Mouse (Mus musculus): ENCODE measurements around the gene Tgm2. TPM values are rescaled to one million over a fixed set of nuclear protein-coding genes. Genes with fewer than 3 reads are reported as not detected.

Tgm2 gene
- polyA plus RNA-seq (2015; fragmentation: Nextera tagmentation; extraction: Ambion mirVana): 3.9 and 4.7 TPM in 2 replicates

GRCm38 (mm10) chr2:158146223-158146622 is at the start of gene Tgm2:
Gene Tgm2, minus strand, starts transcription at chr2:158146436.
- Histone ChIP-seq H3K9ac (peak within 1 kb of the TSS; percentile 54; the same call in 1 of the 2 replicates), H3K36me3 (ENCODE audit: poor library complexity, severe bottlenecking) (no peaks in the 10 kb centered on the region), H3K27me3 (peaks cover 19% of the 10 kb centered on the region), H3K27ac (no peak within 1 kb of the TSS), H3K4me1 (peaks cover 8% of the 10 kb centered on the region), H3K9me3 (replicated peaks) (0 out of 2 replicates have a peak, but pooled peaks cover 4% of the 10 kb centered on the region), H3K4me2 (peak within 1 kb of the TSS; percentile 64), H3K4me3 (peak within 1 kb of the TSS; percentile 32)
- ATAC-seq: peak; percentile 67
- under 1% methylated on average over 32 of the region's 33 CpGs for WGBS

- Histone ChIP-seq H3K4me3 (no peak overlapping the region), H3K9ac (no peak overlapping the region), H3K9me3 (replicated peaks) (no peaks in the 10 kb centered on the region), H3K36me3 (ENCODE audit: poor library complexity, severe bottlenecking) (no peaks in the 10 kb centered on the region), H3K4me2 (no peak overlapping the region), H3K27me3 (peaks cover 3% of the 10 kb centered on the region; the same call in 1 of the 2 replicates), H3K4me1 (peaks cover 15% of the 10 kb centered on the region), H3K27ac (no peak overlapping the region)
- ATAC-seq: no peak
- 21% methylated on average over 10 of the region's 10 CpGs for WGBS
Observed at GRCm38 (mm10) chr2:158194945-158195640, 48.9 kb upstream of the Tgm2 start.

- Histone ChIP-seq H3K27ac (0 out of 2 replicates have a peak overlapping the region, but pooled peaks have one; percentile 12), H3K27me3 (peaks cover 10% of the 10 kb centered on the region; the same call in 1 of the 2 replicates), H3K36me3 (ENCODE audit: poor library complexity, severe bottlenecking) (no peaks in the 10 kb centered on the region), H3K4me3 (no peak overlapping the region), H3K9ac (0 out of 2 replicates have a peak overlapping the region, but pooled peaks have one; percentile 2), H3K4me2 (no peak overlapping the region), H3K9me3 (replicated peaks) (no peaks in the 10 kb centered on the region), H3K4me1 (peaks cover 15% of the 10 kb centered on the region)
- peak; percentile 61; the same call in 1 of the 2 replicates for ATAC-seq
- WGBS: 18% methylated on average over 10 of the region's 10 CpGs
Observed at GRCm38 (mm10) chr2:158193611-158194336, 47.5 kb upstream of the Tgm2 start.

- Histone ChIP-seq H3K4me3 (no peak overlapping the region), H3K27ac (no peak overlapping the region), H3K27me3 (peaks cover 10% of the 10 kb centered on the region; the same call in 1 of the 2 replicates), H3K4me1 (peaks cover 25% of the 10 kb centered on the region), H3K9me3 (replicated peaks) (no peaks in the 10 kb centered on the region), H3K9ac (no peak overlapping the region), H3K36me3 (ENCODE audit: poor library complexity, severe bottlenecking) (no peaks in the 10 kb centered on the region), H3K4me2 (no peak overlapping the region)
- 74% methylated on average over 7 of the region's 7 CpGs for WGBS
- no peak for ATAC-seq
Observed at GRCm38 (mm10) chr2:158191098-158191497, 44.9 kb upstream of the Tgm2 start.

GRCm38 (mm10) chr2:158189451-158189850 is 43.2 kb upstream of the Tgm2 start:
- no peak overlapping the region for H3K4me3 ChIP-seq
- no peaks in the 10 kb centered on the region for H3K36me3 ChIP-seq (ENCODE audit: poor library complexity, severe bottlenecking)
- H3K27me3 ChIP-seq: peaks cover 10% of the 10 kb centered on the region; the same call in 1 of the 2 replicates
- no peak overlapping the region for H3K9ac ChIP-seq
- H3K4me2 ChIP-seq: no peak overlapping the region
- no peak overlapping the region for H3K27ac ChIP-seq
- no peaks in the 10 kb centered on the region for H3K9me3 ChIP-seq (replicated peaks)
- WGBS: 78% methylated on average over 11 of the region's 11 CpGs
- peaks cover 22% of the 10 kb centered on the region for H3K4me1 ChIP-seq
- no peak for ATAC-seq

GRCm38 (mm10) chr2:158186206-158186871 is 40.1 kb upstream of the Tgm2 start:
- H3K4me3 ChIP-seq: no peak overlapping the region
- peak overlapping the region; percentile 12; the same call in 1 of the 2 replicates for H3K27ac ChIP-seq
- 48% methylated on average over 11 of the region's 11 CpGs for WGBS
- H3K4me1 ChIP-seq: peaks cover 24% of the 10 kb centered on the region
- H3K27me3 ChIP-seq: peaks cover 10% of the 10 kb centered on the region; the same call in 1 of the 2 replicates
- H3K36me3 ChIP-seq (ENCODE audit: poor library complexity, severe bottlenecking): no peaks in the 10 kb centered on the region
- no peak overlapping the region for H3K9ac ChIP-seq
- no peak overlapping the region for H3K4me2 ChIP-seq
- H3K9me3 ChIP-seq (replicated peaks): no peaks in the 10 kb centered on the region
- ATAC-seq: 0 out of 2 replicates have a peak, but pooled peaks have one; percentile 19

- H3K36me3 ChIP-seq (ENCODE audit: poor library complexity, severe bottlenecking): no peaks in the 10 kb centered on the region
- no peak overlapping the region for H3K4me3 ChIP-seq
- H3K27me3 ChIP-seq: no peaks in the 10 kb centered on the region
- WGBS: 92% methylated on average over 8 of the region's 8 CpGs
- ATAC-seq: no peak
- H3K9ac ChIP-seq: no peak overlapping the region
- H3K27ac ChIP-seq: no peak overlapping the region
- H3K9me3 ChIP-seq (replicated peaks): no peaks in the 10 kb centered on the region
- no peak overlapping the region for H3K4me2 ChIP-seq
- H3K4me1 ChIP-seq: peaks cover 47% of the 10 kb centered on the region
Observed at GRCm38 (mm10) chr2:158183266-158183665, 37.0 kb upstream of the Tgm2 start.

- Histone ChIP-seq H3K9ac (no peak overlapping the region), H3K4me3 (no peak overlapping the region), H3K27me3 (no peaks in the 10 kb centered on the region), H3K36me3 (ENCODE audit: poor library complexity, severe bottlenecking) (no peaks in the 10 kb centered on the region), H3K4me1 (peaks cover 58% of the 10 kb centered on the region), H3K4me2 (peak overlapping the region; percentile 6; the same call in 1 of the 2 replicates), H3K9me3 (replicated peaks) (no peaks in the 10 kb centered on the region), H3K27ac (peak overlapping the region; percentile 74)
- ATAC-seq: peak; percentile 34; the same call in 1 of the 2 replicates
- 44% methylated on average over 6 of the region's 6 CpGs for WGBS
Observed at GRCm38 (mm10) chr2:158181932-158182331, 35.7 kb upstream of the Tgm2 start.

GRCm38 (mm10) chr2:158180797-158181196 is 34.6 kb upstream of the Tgm2 start:
- Histone ChIP-seq H3K27ac (no peak overlapping the region), H3K27me3 (no peaks in the 10 kb centered on the region), H3K36me3 (ENCODE audit: poor library complexity, severe bottlenecking) (no peaks in the 10 kb centered on the region), H3K9me3 (replicated peaks) (no peaks in the 10 kb centered on the region), H3K4me1 (peaks cover 51% of the 10 kb centered on the region), H3K4me2 (no peak overlapping the region), H3K4me3 (no peak overlapping the region), H3K9ac (no peak overlapping the region)
- ATAC-seq: no peak
- WGBS: 43% methylated on average over 9 of the region's 9 CpGs

- no peaks in the 10 kb centered on the region for H3K36me3 ChIP-seq (ENCODE audit: poor library complexity, severe bottlenecking)
- peak overlapping the region; percentile 2; the same call in 1 of the 2 replicates for H3K9ac ChIP-seq
- H3K4me3 ChIP-seq: peak overlapping the region; percentile 15
- H3K9me3 ChIP-seq (replicated peaks): no peaks in the 10 kb centered on the region
- H3K27ac ChIP-seq: peak overlapping the region; percentile 0; the same call in 1 of the 2 replicates
- peaks cover 4% of the 10 kb centered on the region; the same call in 1 of the 2 replicates for H3K27me3 ChIP-seq
- peak; percentile 26; the same call in 1 of the 2 replicates for ATAC-seq
- peak overlapping the region; percentile 45 for H3K4me2 ChIP-seq
- WGBS: 14% methylated on average over 18 of the region's 18 CpGs
- peaks cover 51% of the 10 kb centered on the region for H3K4me1 ChIP-seq
Observed at GRCm38 (mm10) chr2:158179370-158180111, 33.3 kb upstream of the Tgm2 start.
